Mouse (Mus musculus) lung, embryonic 14.5 days (tissue): Measurements from ENCODE around the gene Magoh. TPM values are rescaled to one million over a fixed set of nuclear protein-coding genes. Genes with fewer than 3 reads are reported as not detected.

Source experiments
- ATAC-seq: fragments of 200-750 bp; cut with Nextera tagmentation; 2 replicates; pipeline ENCODE4 v1.8.0; 2017; ENCODE audit warnings: mild to moderate bottlenecking, moderate TSS enrichment, moderate library complexity; ENCODE audit not compliant: insufficient read depth
- DNase-seq: peaks from one replicate; pipeline ENCODE4 v3.0.0-alpha.2; 2015
- H3K27ac ChIP-seq: fragments of 300-500 bp; sonication (generic); 2 replicates; pipeline ENCODE4 v1.5.1; 2014; ENCODE audit warnings: low read depth, mild to moderate bottlenecking, moderate library complexity
- H3K27me3 ChIP-seq: fragments of 300-500 bp; sonication (generic); 2 replicates; pipeline ENCODE4 v1.6.1; 2014; ENCODE audit warnings: low read length, control low read depth; ENCODE audit not compliant: insufficient read depth
- H3K36me3 ChIP-seq: fragments of 300-500 bp; sonication (generic); 2 replicates; pipeline ENCODE4 v1.6.1; 2014; ENCODE audit warnings: control low read depth; ENCODE audit not compliant: insufficient read depth
- H3K4me1 ChIP-seq: fragments of 300-500 bp; sonication (generic); 2 replicates; pipeline ENCODE4 v1.6.1; 2014; ENCODE audit warnings: antibody characterized with exemption, control low read depth; ENCODE audit not compliant: insufficient read depth
- H3K4me2 ChIP-seq: fragments of 300-500 bp; sonication (generic); 2 replicates; pipeline ENCODE4 v1.6.1; 2014; ENCODE audit warnings: mild to moderate bottlenecking
- H3K4me3 ChIP-seq: fragments of 300-500 bp; sonication (generic); 2 replicates; pipeline ENCODE4 v1.5.1; 2014; ENCODE audit warnings: low read depth, low read length
- H3K9ac ChIP-seq: fragments of 300-500 bp; sonication (generic); 2 replicates; pipeline ENCODE4 v1.6.1; 2014
- H3K9me3 ChIP-seq: fragments of 300-500 bp; sonication (generic); 2 replicates; pipeline ENCODE4 v1.6.1; 2016; ENCODE audit warnings: low read depth, low read length, control low read depth
- CTCF ChIP-seq: IDR thresholded peaks from 2 replicates; pipeline ENCODE4 v1.5.1; 2016; ENCODE audit warnings: antibody characterized with exemption, low read depth
- WGBS: fragments of 180-500 bp; shearing (Covaris S2); extraction: QIAGEN DNeasy Blood & Tissue Kit; methylation state at CpG from one replicate; pipeline ENCODE4 v1.1.7; 2014; 5-methylcytosine and 5-hydroxymethylcytosine counted together
- polyA plus RNA-seq: library from polyadenylated mRNA; unstranded; fragments of >200 nt; fragmentation: Nextera tagmentation; extraction: Ambion mirVana; gene quantifications from 2 replicates; pipeline ENCODE4 v1.2.1, GENCODE M21; 2014

The Magoh gene
- polyA plus RNA-seq, 1 experiment from 2014 or later = 219 TPM

GRCm38 (mm10) chr4:107889385-107889730, 9.8 kb downstream of the Magoh start:
- H3K4me2 ChIP-seq = peak overlapping the region; percentile 86
- H3K4me3 ChIP-seq = peak overlapping the region; percentile 56
- H3K4me1 ChIP-seq = peaks cover 5% of the 10 kb centered on the region; the same call in 1 of the 2 replicates
- ATAC-seq = peak; percentile 32
- peak overlapping the region; percentile 66 for H3K9ac ChIP-seq
- no peaks in the 10 kb centered on the region for H3K9me3 ChIP-seq
- H3K36me3 ChIP-seq = peaks cover 59% of the 10 kb centered on the region
- DNase-seq = no peak
- no peaks in the 10 kb centered on the region for H3K27me3 ChIP-seq
- WGBS = under 1% methylated on average over 12 of the region's 12 CpGs
- peak overlapping the region; percentile 83; the same call in 1 of the 2 replicates for H3K27ac ChIP-seq
- TF ChIP-seq CTCF = no peak

GRCm38 (mm10) chr4:107889731-107890432, 10.3 kb downstream of the Magoh start, which contains the start of gene 0610037L13Rik:
Gene 0610037L13Rik, plus strand, starts transcription at chr4:107889813.
- Histone ChIP-seq H3K4me1 (peaks cover 5% of the 10 kb centered on the region; the same call in 1 of the 2 replicates), H3K4me3 (peak within 1 kb of the TSS; percentile 56), H3K4me2 (peak within 1 kb of the TSS; percentile 86), H3K27me3 (no peaks in the 10 kb centered on the region), H3K9me3 (no peaks in the 10 kb centered on the region), H3K27ac (peak within 1 kb of the TSS; percentile 83), H3K9ac (peak within 1 kb of the TSS; percentile 66), H3K36me3 (peaks cover 59% of the 10 kb centered on the region)
- no peak for TF ChIP-seq CTCF
- DNase-seq (peak; percentile 98), ATAC-seq (peak; percentile 94)
- under 1% methylated on average over 48 of the region's 48 CpGs for WGBS

- no peaks in the 10 kb centered on the region for H3K9me3 ChIP-seq
- H3K36me3 ChIP-seq = peaks cover 60% of the 10 kb centered on the region
- no peaks in the 10 kb centered on the region for H3K27me3 ChIP-seq
- H3K9ac ChIP-seq = no peak overlapping the region
- H3K4me2 ChIP-seq = no peak overlapping the region
- no peak overlapping the region for H3K4me3 ChIP-seq
- peak; percentile 62 for TF ChIP-seq CTCF
- H3K27ac ChIP-seq = no peak overlapping the region
- DNase-seq (peak; percentile 74), ATAC-seq (no peak)
- H3K4me1 ChIP-seq = peaks cover 5% of the 10 kb centered on the region; the same call in 1 of the 2 replicates
- WGBS = 81% methylated on average over 2 of the region's 2 CpGs
Observed at GRCm38 (mm10) chr4:107892663-107893062, 13.1 kb downstream of the Magoh start.

- H3K27me3 ChIP-seq = no peaks in the 10 kb centered on the region
- 73% methylated on average over 5 of the region's 5 CpGs for WGBS
- DNase-seq (no peak), ATAC-seq (no peak)
- no peak overlapping the region for H3K4me2 ChIP-seq
- no peaks in the 10 kb centered on the region for H3K4me1 ChIP-seq
- H3K36me3 ChIP-seq = peaks cover 67% of the 10 kb centered on the region
- no peak overlapping the region for H3K4me3 ChIP-seq
- no peak overlapping the region for H3K9ac ChIP-seq
- H3K27ac ChIP-seq = no peak overlapping the region
- TF ChIP-seq CTCF = no peak
- no peaks in the 10 kb centered on the region for H3K9me3 ChIP-seq
Observed at GRCm38 (mm10) chr4:107899211-107899927, 19.8 kb downstream of the Magoh start.

GRCm38 (mm10) chr4:107900206-107900605, 20.7 kb downstream of the Magoh start:
- 84% methylated on average over 3 of the region's 3 CpGs for WGBS
- Histone ChIP-seq H3K4me1 (no peaks in the 10 kb centered on the region), H3K4me3 (no peak overlapping the region), H3K27me3 (no peaks in the 10 kb centered on the region), H3K9me3 (no peaks in the 10 kb centered on the region), H3K27ac (no peak overlapping the region), H3K36me3 (peaks cover 62% of the 10 kb centered on the region), H3K4me2 (no peak overlapping the region), H3K9ac (no peak overlapping the region)
- no peak for ATAC-seq
- TF ChIP-seq CTCF = no peak
- DNase-seq = no peak

- no peak overlapping the region for H3K9ac ChIP-seq
- H3K4me1 ChIP-seq = no peaks in the 10 kb centered on the region
- no peaks in the 10 kb centered on the region for H3K27me3 ChIP-seq
- H3K4me2 ChIP-seq = no peak overlapping the region
- DNase-seq = no peak
- no peaks in the 10 kb centered on the region for H3K9me3 ChIP-seq
- H3K36me3 ChIP-seq = peaks cover 50% of the 10 kb centered on the region
- H3K27ac ChIP-seq = no peak overlapping the region
- 82% methylated on average over 10 of the region's 10 CpGs for WGBS
- no peak for TF ChIP-seq CTCF
- no peak overlapping the region for H3K4me3 ChIP-seq
- no peak for ATAC-seq
Observed at GRCm38 (mm10) chr4:107904252-107904651, 24.7 kb downstream of the Magoh start.

GRCm38 (mm10) chr4:107906561-107906960, 27.0 kb downstream of the Magoh start:
- no peak for ATAC-seq
- no peaks in the 10 kb centered on the region for H3K27me3 ChIP-seq
- 87% methylated on average over 9 of the region's 9 CpGs for WGBS
- no peak for TF ChIP-seq CTCF
- no peak overlapping the region for H3K27ac ChIP-seq
- no peak for DNase-seq
- no peaks in the 10 kb centered on the region for H3K9me3 ChIP-seq
- H3K4me2 ChIP-seq = no peak overlapping the region
- peaks cover 61% of the 10 kb centered on the region for H3K36me3 ChIP-seq
- no peak overlapping the region for H3K4me3 ChIP-seq
- H3K4me1 ChIP-seq = no peaks in the 10 kb centered on the region
- H3K9ac ChIP-seq = no peak overlapping the region
